Mouse (Mus musculus) CH12.LX (cell line): ENCODE results near the gene Saal1.

Source experiments
- ELF1 ChIP-seq: IDR thresholded peaks from 2 replicates; pipeline ENCODE4 v1.6.1; 2014; ENCODE audit warnings: low read depth, mild to moderate bottlenecking, inconsistent platforms, low read length, improper control_type of control experiment
- MEF2A ChIP-seq: IDR thresholded peaks from 2 replicates; pipeline ENCODE4 v1.6.1; 2014; ENCODE audit warnings: low read depth, mild to moderate bottlenecking, inconsistent platforms, low read length, improper control_type of control experiment, borderline replicate concordance
- NRF1 ChIP-seq: IDR thresholded peaks from 2 replicates; pipeline ENCODE4 v1.6.1; 2014; ENCODE audit warnings: low read depth, mild to moderate bottlenecking, inconsistent platforms, low read length, improper control_type of control experiment, moderate library complexity
- POLR2A ChIP-seq: IDR thresholded peaks from 2 replicates; pipeline ENCODE4 v1.6.1; 2011; ENCODE audit warnings: low read depth, mild to moderate bottlenecking, improper control_type of control experiment, low read length
- TCF12 ChIP-seq: IDR thresholded peaks from 2 replicates; pipeline ENCODE4 v1.6.1; 2014; ENCODE audit warnings: low read depth, mild to moderate bottlenecking, inconsistent platforms, low read length, improper control_type of control experiment
- USF1 ChIP-seq: IDR thresholded peaks from 2 replicates; pipeline ENCODE4 v1.6.1; 2014; ENCODE audit warnings: low read depth, mild to moderate bottlenecking, inconsistent platforms, low read length, improper control_type of control experiment

- no peak for TF ChIP-seq TCF12
- no peak for TF ChIP-seq POLR2A
- TF ChIP-seq MEF2A, result no peak; the same call in 1 of the 2 replicates
- TF ChIP-seq NRF1, result no peak
- no peak for TF ChIP-seq USF1
- TF ChIP-seq ELF1, result no peak
Observed at GRCm38 (mm10) chr7:46714518-46714917, 4.0 kb upstream of the Saal1 start.
